Mouse (Mus musculus) midbrain, embryonic 10.5 days (tissue): ENCODE results near the gene Fshr. TPM values are rescaled to one million over a fixed set of nuclear protein-coding genes. Genes with fewer than 3 reads are reported as not detected.

Experiments
- DNase-seq: peaks from one replicate; pipeline ENCODE4 v3.0.0-alpha.2; 2017; ENCODE audit warnings: low spot score
- H3K27ac ChIP-seq: fragments of 300-500 bp; sonication (generic); replicated peaks from 2 replicates; pipeline ENCODE4 v1.5.1; 2016; ENCODE audit warnings: mild to moderate bottlenecking
- H3K27me3 ChIP-seq: fragments of 300-500 bp; sonication (generic); 2 replicates; pipeline ENCODE4 v1.6.1; 2016; ENCODE audit warnings: low read depth, mild to moderate bottlenecking; ENCODE audit not compliant: poor library complexity, severe bottlenecking
- H3K36me3 ChIP-seq: fragments of 300-500 bp; sonication (generic); 2 replicates; pipeline ENCODE4 v1.6.1; 2016; ENCODE audit warnings: mild to moderate bottlenecking, moderate library complexity
- H3K4me1 ChIP-seq: fragments of 300-500 bp; sonication (generic); 2 replicates; pipeline ENCODE4 v1.6.1; 2016
- H3K4me3 ChIP-seq: fragments of 300-500 bp; sonication (generic); 2 replicates; pipeline ENCODE4 v1.5.1; 2016; ENCODE audit warnings: mild to moderate bottlenecking, moderate library complexity
- H3K9me3 ChIP-seq: fragments of 300-500 bp; sonication (generic); replicated peaks from 2 replicates; pipeline ENCODE4 v1.6.1; 2016; ENCODE audit warnings: mild to moderate bottlenecking
- WGBS: fragments of 180-500 bp; shearing (Covaris S2); methylation state at CpG from one replicate; pipeline ENCODE4 v1.1.7; 2016; 5-methylcytosine and 5-hydroxymethylcytosine counted together
- polyA plus RNA-seq: library from polyadenylated mRNA; unstranded; fragments of >200 nt; fragmentation: Nextera tagmentation; extraction: Ambion mirVana; gene quantifications from 2 replicates; pipeline ENCODE4 v1.2.1, GENCODE M21; 2016

Fshr gene
- polyA plus RNA-seq, 1 experiment from 2014 or later, result not detected

DNA sequence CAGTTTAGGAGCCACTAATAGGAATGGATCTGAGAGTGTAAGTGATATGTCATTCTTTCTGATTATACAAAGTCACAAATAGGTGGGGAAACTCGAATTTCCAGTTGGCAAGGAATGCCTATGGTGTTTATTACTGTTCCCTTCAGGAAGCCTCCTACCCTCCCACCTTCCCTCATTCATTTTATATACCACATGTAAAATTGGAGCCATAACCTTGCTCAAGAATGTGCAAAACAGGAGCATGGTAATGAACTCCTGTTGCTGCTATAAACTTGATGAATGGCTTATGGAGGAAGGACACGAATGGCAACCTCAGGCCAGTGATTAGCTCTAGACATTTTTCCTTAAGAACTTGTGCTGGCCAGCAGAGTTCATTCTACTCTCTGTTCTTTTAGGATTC, 117.6 kb downstream of the Fshr start:
- H3K27ac ChIP-seq, result no peak overlapping the region

DNA sequence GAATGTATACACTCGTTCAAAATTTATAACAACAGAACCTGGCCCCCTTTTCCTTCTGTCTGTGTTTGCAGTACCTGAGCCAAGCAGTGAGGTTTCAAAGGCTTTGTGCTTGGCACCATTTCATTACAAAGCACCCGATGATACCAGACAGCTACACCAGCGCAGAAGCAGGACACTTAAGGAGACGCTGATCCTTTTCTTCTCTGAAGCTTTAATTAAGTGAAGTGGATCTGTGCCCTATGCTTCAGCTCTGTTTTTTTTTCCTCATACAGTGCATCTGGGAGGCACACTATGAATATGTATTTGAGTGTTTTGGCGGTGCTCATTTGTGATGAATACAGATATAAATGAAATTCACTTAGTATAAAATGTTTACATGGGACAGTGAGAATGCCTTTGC, 120.8 kb downstream of the Fshr start:
- Histone ChIP-seq H3K9me3 (no peaks in the 10 kb centered on the region), H3K4me1 (no peaks in the 10 kb centered on the region), H3K4me3 (no peak overlapping the region), H3K27ac (no peak overlapping the region), H3K36me3 (no peaks in the 10 kb centered on the region), H3K27me3 (no peaks in the 10 kb centered on the region)
- WGBS, result 90% methylated on average over 5 of the region's 5 CpGs
- DNase-seq, result no peak

More for the DNA sequence above, 117.6 kb downstream of the Fshr start:
- no peak overlapping the region for H3K4me3 ChIP-seq
- no peaks in the 10 kb centered on the region for H3K27me3 ChIP-seq
- DNase-seq, result no peak
- H3K9me3 ChIP-seq, result no peaks in the 10 kb centered on the region
- H3K4me1 ChIP-seq, result no peaks in the 10 kb centered on the region
- 80% methylated on average over 2 of the region's 2 CpGs for WGBS
- H3K36me3 ChIP-seq, result no peaks in the 10 kb centered on the region

DNA sequence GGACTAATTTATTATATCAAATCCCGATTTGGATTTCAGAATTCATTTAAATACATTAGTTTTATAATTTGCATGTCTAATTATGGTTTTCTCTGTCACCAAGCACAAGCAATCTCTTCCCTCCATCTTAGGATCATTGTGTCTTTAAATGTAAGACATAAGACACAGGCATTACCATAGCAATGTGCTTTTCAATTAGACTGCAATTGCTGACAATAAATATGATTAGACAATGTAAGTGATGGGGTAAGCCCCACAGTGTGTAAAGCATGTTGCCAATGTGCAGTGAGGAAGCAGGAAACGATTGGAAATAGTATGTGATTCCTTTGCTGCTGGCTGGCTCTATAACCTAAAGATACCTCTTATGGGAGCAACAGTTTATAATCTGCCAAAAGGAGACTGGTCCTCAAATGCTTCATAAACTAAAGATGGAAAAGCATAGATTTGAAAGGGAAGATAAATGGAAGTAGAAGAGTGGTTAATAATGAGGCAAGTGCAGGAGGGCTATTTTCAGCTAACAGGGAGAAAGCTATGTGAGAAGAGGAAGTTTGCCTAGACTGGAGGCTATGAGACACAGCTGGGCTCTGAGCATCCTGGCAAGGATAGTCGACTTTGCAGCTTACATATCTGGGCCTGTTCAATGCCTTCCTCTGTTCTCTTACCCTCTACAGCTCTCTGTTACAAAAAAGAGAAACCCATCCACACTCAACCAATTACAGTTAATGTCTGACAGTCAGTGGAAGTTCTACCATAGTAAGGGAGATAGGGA, 136.0 kb downstream of the Fshr start:
- H3K4me3 ChIP-seq, result no peak overlapping the region
- 75% methylated on average over 3 of the region's 3 CpGs for WGBS
- DNase-seq, result no peak
- H3K36me3 ChIP-seq, result no peaks in the 10 kb centered on the region
- H3K4me1 ChIP-seq, result no peaks in the 10 kb centered on the region
- no peaks in the 10 kb centered on the region for H3K9me3 ChIP-seq
- H3K27ac ChIP-seq, result no peak overlapping the region
- no peaks in the 10 kb centered on the region for H3K27me3 ChIP-seq

DNA sequence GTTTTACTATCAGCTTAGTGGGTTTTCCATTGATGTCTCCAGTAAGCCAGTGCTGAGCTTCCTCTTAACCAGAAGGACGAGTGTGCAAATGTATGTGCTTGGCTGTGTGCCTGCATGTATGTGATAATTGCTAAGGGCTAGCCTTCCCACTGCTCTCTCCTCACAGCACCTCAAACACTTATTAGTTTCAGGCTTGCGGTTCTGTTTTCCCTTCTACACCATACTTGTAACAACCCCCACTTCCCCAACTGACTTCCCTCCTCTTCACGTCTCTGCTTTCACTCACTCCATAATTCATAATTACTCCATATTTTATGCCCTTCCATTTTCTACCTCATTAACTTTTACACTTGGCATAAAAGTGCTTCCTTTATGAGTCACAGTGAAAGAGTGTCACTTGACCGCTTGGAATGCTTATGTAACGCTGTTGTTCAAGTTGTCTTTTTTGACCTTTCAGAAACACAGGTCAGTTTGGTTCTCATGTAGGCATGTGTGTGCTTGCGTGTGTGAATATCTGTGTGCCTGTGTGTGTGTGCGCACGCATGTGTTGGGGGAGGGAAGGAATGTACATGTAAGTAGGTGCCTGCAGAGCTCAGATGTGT, 138.0 kb downstream of the Fshr start:
- no peaks in the 10 kb centered on the region for H3K4me1 ChIP-seq
- no peaks in the 10 kb centered on the region for H3K27me3 ChIP-seq
- no peaks in the 10 kb centered on the region for H3K9me3 ChIP-seq
- no peaks in the 10 kb centered on the region for H3K36me3 ChIP-seq
- no peak for DNase-seq
- H3K4me3 ChIP-seq, result no peak overlapping the region
- H3K27ac ChIP-seq, result no peak overlapping the region
- 89% methylated on average over 8 of the region's 8 CpGs for WGBS

DNA sequence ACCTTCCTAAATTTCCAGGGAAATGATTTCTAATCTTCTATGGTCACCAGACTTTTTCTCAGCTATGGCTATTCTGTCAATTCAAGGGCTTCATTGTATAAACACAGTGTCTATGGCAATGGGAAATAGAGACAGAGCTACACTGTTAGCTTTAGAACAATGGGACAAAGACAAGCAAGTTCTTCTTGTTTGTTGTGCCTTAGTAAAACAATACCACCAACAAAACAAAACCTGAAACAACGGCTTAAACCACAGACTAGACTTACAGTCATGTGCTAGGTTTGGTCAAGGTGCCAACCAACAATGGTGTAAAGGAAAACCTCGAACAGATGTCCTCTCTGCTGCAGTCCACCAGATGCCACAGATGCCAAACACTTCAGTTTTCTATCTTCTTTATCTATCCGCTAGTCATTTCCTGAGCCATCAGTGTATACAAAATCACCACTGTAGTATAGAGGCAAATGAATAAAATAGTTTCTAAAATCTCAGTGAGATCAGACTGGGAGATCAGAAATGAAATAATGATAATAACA, 149.4 kb downstream of the Fshr start:
- Histone ChIP-seq H3K36me3 (no peaks in the 10 kb centered on the region), H3K27ac (no peak overlapping the region), H3K4me1 (no peaks in the 10 kb centered on the region), H3K9me3 (no peaks in the 10 kb centered on the region), H3K4me3 (no peak overlapping the region), H3K27me3 (no peaks in the 10 kb centered on the region)
- 94% methylated on average over 3 of the region's 3 CpGs for WGBS
- no peak for DNase-seq

DNA sequence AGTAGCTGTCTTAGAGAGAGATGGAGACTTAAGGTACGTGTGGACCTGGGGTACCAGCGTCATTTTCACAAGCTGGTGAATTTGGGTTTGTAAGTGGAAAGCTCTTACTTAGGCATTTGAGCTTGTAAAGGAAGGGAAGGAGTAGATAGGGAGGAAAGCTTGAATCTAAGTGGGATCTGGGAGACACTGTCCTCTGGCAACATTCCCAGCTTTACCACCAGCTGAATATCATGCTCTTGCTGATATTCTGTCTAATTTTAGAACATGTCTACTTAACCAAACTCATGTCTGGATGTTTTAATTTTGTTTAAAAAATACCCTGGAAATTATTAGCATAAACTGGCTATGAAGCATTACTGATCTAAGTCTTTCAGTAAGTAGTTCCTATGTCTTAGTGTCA, 151.4 kb downstream of the Fshr start:
- 81% methylated on average over 2 of the region's 2 CpGs for WGBS
- no peak for DNase-seq

DNA sequence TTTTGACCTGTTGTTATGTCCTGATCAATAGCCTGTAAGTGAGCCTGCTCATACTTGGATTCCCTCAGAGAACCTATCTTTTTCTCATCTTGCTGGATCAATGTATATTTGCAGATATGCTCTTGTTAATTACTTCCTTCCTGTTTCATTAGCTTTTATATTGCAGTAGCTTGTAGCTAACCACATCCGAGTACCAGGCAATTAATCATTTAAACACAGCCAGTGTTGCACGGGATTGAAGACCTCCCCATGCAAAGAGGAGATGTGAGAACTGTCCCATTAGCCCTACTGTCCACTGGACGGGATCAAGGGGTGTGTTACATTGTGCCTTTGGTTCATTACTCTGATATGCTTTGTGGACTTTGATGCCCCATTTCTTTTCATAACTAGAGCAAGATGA, 154.5 kb downstream of the Fshr start:
- Histone ChIP-seq H3K27ac (no peak overlapping the region), H3K9me3 (no peaks in the 10 kb centered on the region), H3K4me1 (no peaks in the 10 kb centered on the region), H3K4me3 (no peak overlapping the region), H3K36me3 (no peaks in the 10 kb centered on the region), H3K27me3 (no peaks in the 10 kb centered on the region)
- DNase-seq, result no peak
- WGBS, result 83% methylated on average over 3 of the region's 3 CpGs

More for the DNA sequence above, 151.4 kb downstream of the Fshr start:
- H3K36me3 ChIP-seq, result no peaks in the 10 kb centered on the region
- H3K9me3 ChIP-seq, result no peaks in the 10 kb centered on the region
- H3K27ac ChIP-seq, result no peak overlapping the region
- H3K4me3 ChIP-seq, result no peak overlapping the region
- no peaks in the 10 kb centered on the region for H3K4me1 ChIP-seq
- H3K27me3 ChIP-seq, result no peaks in the 10 kb centered on the region

DNA sequence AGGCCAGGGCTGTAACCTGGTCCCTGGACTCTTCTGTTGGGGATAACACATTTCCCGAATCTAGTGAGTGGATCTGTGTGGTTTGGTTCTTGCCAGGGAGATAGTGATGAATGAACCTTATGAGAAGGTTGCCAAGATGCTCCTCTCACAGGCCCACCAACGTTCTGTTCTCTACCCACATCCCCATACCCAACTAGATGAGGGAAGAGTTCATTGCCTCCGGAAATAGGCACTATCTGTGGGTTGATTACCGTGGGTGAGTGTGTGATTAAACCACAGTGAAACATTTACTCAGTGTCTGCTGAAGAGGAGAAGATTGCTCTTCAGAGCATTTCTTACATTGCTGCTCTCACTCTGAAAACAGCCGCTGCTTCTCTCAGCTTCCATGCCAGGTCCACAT, 163.8 kb downstream of the Fshr start:
- no peaks in the 10 kb centered on the region for H3K36me3 ChIP-seq
- no peak overlapping the region for H3K4me3 ChIP-seq

DNA sequence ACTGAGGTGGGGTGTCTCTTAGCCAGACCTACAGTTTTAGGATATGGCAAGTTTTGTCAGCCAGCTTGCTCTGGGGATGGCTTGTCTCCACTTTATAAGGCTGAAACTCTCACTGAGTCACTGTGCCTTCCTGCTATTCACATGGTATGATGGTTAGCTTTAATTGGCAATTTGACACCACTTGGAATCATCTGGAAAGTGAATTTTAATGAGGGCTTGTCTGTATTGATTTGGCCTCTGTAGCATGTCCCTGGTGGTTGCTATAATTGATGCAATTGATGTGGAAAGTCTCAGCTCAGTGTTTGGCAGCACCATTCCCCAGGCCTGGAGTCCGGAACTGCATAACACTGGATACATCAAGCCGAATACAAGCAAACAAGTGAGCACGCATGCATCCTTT, 164.4 kb downstream of the Fshr start:
- no peak for DNase-seq
- Histone ChIP-seq H3K4me1 (no peaks in the 10 kb centered on the region), H3K36me3 (no peaks in the 10 kb centered on the region), H3K4me3 (no peak overlapping the region), H3K9me3 (no peaks in the 10 kb centered on the region), H3K27me3 (no peaks in the 10 kb centered on the region), H3K27ac (no peak overlapping the region)
- 93% methylated on average over 3 of the region's 3 CpGs for WGBS

More for the DNA sequence above, 163.8 kb downstream of the Fshr start:
- WGBS, result 90% methylated on average over 5 of the region's 5 CpGs
- no peak overlapping the region for H3K27ac ChIP-seq
- H3K27me3 ChIP-seq, result no peaks in the 10 kb centered on the region
- no peaks in the 10 kb centered on the region for H3K4me1 ChIP-seq
- no peaks in the 10 kb centered on the region for H3K9me3 ChIP-seq
- DNase-seq, result no peak

DNA sequence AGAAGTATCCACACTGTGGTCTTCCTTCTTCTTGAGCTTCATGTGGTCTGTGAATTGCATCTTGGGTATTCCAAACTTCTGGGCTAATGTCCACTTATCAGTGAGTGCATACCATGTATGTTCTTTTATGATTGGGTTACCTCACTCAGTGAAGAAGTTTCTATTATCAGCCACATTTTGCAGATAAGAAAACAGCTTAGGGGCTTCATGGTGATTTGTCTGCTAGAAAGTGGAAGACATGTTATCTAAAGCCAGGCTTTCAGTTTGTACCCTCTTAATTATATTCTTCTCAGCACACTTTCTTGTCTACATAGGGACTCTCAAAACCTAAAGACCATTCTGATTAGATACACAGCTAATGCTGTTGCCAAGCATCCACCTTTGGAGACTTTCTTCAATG, 165.8 kb downstream of the Fshr start:
- no peaks in the 10 kb centered on the region for H3K9me3 ChIP-seq
- no peaks in the 10 kb centered on the region for H3K36me3 ChIP-seq
- no peaks in the 10 kb centered on the region for H3K4me1 ChIP-seq
- no peaks in the 10 kb centered on the region for H3K27me3 ChIP-seq
- H3K27ac ChIP-seq, result no peak overlapping the region
- no peak overlapping the region for H3K4me3 ChIP-seq
- DNase-seq, result no peak

DNA sequence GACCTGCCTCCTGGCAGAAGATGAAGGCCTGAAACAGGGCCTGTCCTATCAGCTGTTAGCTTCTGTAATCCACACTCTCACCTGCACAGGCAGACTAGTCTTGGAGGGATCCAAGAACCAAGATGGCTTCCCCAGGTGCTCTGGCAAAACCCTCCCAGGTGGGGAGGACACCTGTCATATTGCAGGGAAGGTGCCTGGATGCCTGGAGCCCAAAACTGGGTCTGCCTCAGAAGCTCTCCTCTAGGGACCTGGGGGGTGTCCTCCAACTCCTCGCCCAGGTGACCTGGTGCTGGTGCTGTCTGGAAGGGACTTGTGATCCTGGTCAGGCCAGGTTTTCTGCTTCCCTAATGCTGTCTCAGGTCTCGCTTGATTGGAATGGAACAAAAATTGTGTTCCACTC, 167.5 kb downstream of the Fshr start:
- DNase-seq, result no peak
- H3K9me3 ChIP-seq, result no peaks in the 10 kb centered on the region
- no peaks in the 10 kb centered on the region for H3K36me3 ChIP-seq
- no peaks in the 10 kb centered on the region for H3K27me3 ChIP-seq
- 85% methylated on average over 2 of the region's 2 CpGs for WGBS
- no peaks in the 10 kb centered on the region for H3K4me1 ChIP-seq
- no peak overlapping the region for H3K27ac ChIP-seq
- no peak overlapping the region for H3K4me3 ChIP-seq

DNA sequence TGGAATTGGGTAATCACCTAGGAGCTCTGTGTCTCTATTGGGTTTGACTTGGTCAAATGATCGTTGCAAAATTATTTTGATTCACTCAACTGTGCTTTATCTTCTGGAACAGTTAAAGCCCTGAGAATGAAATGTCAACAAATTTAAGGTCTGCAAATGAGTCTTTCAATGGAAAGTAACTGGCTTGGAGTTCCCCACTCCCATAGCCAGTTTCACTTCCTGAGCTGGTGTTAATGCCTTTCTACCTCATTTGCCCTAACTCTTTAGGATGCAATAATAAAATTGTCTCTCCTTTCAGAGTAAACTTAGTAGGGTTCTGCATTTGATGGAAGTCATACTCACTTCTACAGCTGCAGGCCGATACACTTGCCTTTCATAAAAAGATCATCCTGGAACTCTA, 181.0 kb downstream of the Fshr start:
- H3K9me3 ChIP-seq, result no peaks in the 10 kb centered on the region
- H3K27me3 ChIP-seq, result no peaks in the 10 kb centered on the region
- no peak for DNase-seq
- H3K4me3 ChIP-seq, result no peak overlapping the region
- no peak overlapping the region for H3K27ac ChIP-seq
- H3K36me3 ChIP-seq, result no peaks in the 10 kb centered on the region
- WGBS, result 83% methylated on average over 2 of the region's 2 CpGs
- H3K4me1 ChIP-seq, result no peaks in the 10 kb centered on the region

DNA sequence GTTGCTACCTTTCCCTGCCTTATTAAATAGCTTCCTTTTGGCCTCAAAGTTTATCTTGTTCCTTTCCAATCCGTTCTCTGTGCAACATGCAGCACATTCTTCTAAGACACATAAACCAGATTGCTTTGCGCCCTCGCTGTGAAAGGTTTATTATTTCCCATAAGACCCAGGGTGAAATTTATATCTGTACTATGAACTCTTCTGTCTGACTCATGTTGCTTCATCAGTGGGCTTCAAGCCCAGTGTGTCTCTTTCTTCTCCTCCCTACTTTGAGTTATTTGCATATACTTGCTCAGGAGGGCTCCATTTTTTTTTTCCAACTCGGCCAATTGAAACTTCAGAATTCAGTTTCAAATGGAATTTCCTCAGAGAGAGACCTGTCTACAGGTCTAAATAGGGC, 183.5 kb downstream of the Fshr start:
- Histone ChIP-seq H3K27me3 (no peaks in the 10 kb centered on the region), H3K4me3 (no peak overlapping the region), H3K27ac (no peak overlapping the region), H3K4me1 (no peaks in the 10 kb centered on the region), H3K9me3 (no peaks in the 10 kb centered on the region), H3K36me3 (no peaks in the 10 kb centered on the region)
- no peak for DNase-seq
- 89% methylated on average over 4 of the region's 4 CpGs for WGBS
